Mouse (Mus musculus) liver, embryonic 14.5 days (tissue): ENCODE results near the gene Gm10912.

ENCODE experiments used
- CTCF ChIP-seq: IDR thresholded peaks from 2 replicates; pipeline ENCODE4 v1.5.1; 2016; ENCODE audit warnings: antibody characterized with exemption, low read depth, control low read depth
- EP300 ChIP-seq: IDR thresholded peaks from 2 replicates; pipeline ENCODE4 v1.6.1; 2016; ENCODE audit warnings: antibody characterized with exemption, low read depth

GRCm38 (mm10) chr2:104099231-104099585 lies 33.6 kb downstream of the Gm10912 start:
- TF ChIP-seq EP300: no peak
- TF ChIP-seq CTCF: no peak
